Mouse (Mus musculus): ENCODE data around the gene Gm19426. TPM values are rescaled to one million over a fixed set of nuclear protein-coding genes. Genes with fewer than 3 reads are reported as not detected.
A peak's percentile ranks its signal among the peaks of the same experiment; 100 is the strongest.

The Gm19426 gene
- total RNA-seq, 2 experiments from 2014 or later, result not detected

DNA sequence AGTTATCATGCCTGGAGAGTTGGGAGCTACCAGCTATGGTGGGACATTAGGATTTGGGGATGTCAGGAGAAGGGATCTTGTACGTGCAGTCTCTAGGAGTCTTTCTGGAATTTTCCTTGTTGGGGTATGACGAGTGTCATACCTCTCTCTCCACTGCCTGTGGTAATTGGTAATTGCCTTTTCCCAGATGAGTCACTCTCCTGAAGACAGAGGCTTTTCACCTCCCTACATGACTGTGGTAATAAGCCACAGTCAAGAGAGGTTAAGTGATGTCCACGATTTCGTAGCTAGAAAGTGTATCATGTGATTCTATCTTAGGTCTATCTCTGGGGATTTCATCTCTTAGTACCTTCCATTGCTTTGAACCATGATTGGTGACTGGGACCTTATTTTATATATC, 29.0 kb upstream of the Gm19426 start:
- Histone ChIP-seq H3K4me3 (peak overlapping the region; percentile 69), H3K27ac (peak overlapping the region; percentile 89)
- intact Hi-C loops (cut with DNase I), result no loop called here
- no peak for DNase-seq
- TF ChIP-seq CTCF (IDR thresholded peaks at IDR 0.05), result no peak

DNA sequence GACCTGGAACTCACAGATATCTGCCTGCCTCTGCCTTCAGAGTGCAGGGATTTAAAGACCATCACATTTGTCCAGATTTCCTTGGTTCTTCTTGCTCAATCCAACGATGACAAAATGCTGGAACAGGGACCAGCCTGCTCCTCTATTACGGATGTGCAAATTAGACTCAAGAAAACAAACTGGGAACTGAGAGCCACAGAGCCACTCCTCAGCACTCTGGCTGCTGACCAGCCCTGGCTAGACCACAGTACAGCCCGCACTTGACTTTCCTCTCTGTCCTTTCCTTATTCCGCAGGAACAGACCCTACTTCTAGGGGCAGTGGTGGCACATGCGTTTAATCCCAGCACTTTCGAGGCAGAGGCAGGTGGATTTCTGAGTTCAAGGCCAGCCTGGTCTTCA, 27.0 kb upstream of the Gm19426 start:
- intact Hi-C loops (cut with DNase I), result no loop called here
- no peak for TF ChIP-seq CTCF (IDR thresholded peaks at IDR 0.05)
- DNase-seq, result peak; percentile 78

DNA sequence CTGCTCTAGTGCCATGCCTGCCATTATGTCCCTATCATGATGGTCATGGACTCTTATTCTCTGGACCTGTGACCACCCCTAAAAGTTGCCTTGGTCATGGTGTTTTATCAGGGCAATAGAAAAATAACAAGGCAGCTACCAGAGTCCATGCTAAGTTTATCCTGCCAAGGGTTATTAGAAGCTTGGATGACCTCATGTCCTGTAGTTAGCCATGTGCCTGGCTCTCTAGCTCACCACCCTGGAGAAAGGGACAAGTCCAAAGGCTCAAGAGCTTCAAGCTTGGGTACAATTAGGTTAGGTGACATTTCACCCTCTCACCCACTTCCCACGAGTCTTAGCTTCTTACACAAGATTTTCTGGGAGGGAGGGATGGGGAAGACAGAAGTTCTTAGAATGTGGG, 19.4 kb upstream of the Gm19426 start:
- no peak for DNase-seq
- no peak overlapping the region for H3K4me3 ChIP-seq
- no peak overlapping the region for H3K27ac ChIP-seq
- intact Hi-C loops (cut with DNase I), result no loop called here
- no peak for TF ChIP-seq CTCF (IDR thresholded peaks at IDR 0.05)

More for the DNA sequence above, 27.0 kb upstream of the Gm19426 start:
- Histone ChIP-seq H3K4me3 (peak overlapping the region; percentile 30), H3K27ac (peak overlapping the region; percentile 61)

GRCm38 (mm10) chr2:84762295-84762694, 18.8 kb upstream of the Gm19426 start:
- intact Hi-C loops (cut with DNase I), result no loop called here
- no peak for DNase-seq
- no peak for TF ChIP-seq CTCF (IDR thresholded peaks at IDR 0.05)
- Histone ChIP-seq H3K4me3 (no peak overlapping the region), H3K27ac (no peak overlapping the region)

DNA sequence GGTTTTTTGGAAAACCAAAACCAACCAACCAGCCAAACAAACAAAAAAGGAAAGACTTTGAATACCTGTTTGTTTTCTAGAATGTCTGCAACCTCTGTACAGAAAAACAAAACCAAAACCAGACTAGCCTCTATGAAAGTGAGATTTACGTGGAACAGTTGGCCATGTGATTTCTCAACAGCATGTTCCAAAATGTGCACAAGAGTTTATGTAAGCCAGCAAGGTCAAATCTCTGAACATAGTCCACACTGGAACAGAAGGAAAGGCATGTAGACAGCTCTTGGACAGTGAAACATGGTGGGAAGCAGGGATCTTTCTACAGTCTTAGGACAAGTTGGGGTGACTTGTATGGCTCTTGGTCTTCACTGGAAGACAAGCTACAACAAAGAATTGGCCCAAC, 18.4 kb upstream of the Gm19426 start:
- no peak for TF ChIP-seq CTCF (IDR thresholded peaks at IDR 0.05)
- Histone ChIP-seq H3K4me3 (no peak overlapping the region), H3K27ac (no peak overlapping the region)
- no peak for DNase-seq
- intact Hi-C loops (cut with DNase I), result no loop called here

- H3K27ac ChIP-seq, result no peak overlapping the region
- intact Hi-C loops (cut with DNase I), result no loop called here
- H3K4me3 ChIP-seq, result no peak overlapping the region
- no peak for DNase-seq
- no peak for TF ChIP-seq CTCF (IDR thresholded peaks at IDR 0.05)
Measured at GRCm38 (mm10) chr2:84761309-84761708, 17.9 kb upstream of the Gm19426 start.

- Histone ChIP-seq H3K27ac (no peak overlapping the region), H3K4me3 (no peak overlapping the region)
- DNase-seq, result no peak
- intact Hi-C loops (cut with DNase I), result no loop called here
- TF ChIP-seq CTCF (IDR thresholded peaks at IDR 0.05), result no peak
Measured at GRCm38 (mm10) chr2:84760777-84761176, 17.3 kb upstream of the Gm19426 start.

GRCm38 (mm10) chr2:84758542-84759127, 15.2 kb upstream of the Gm19426 start:
- no peak for DNase-seq
- H3K4me3 ChIP-seq, result no peak overlapping the region
- intact Hi-C loops (cut with DNase I), result no loop called here

DNA sequence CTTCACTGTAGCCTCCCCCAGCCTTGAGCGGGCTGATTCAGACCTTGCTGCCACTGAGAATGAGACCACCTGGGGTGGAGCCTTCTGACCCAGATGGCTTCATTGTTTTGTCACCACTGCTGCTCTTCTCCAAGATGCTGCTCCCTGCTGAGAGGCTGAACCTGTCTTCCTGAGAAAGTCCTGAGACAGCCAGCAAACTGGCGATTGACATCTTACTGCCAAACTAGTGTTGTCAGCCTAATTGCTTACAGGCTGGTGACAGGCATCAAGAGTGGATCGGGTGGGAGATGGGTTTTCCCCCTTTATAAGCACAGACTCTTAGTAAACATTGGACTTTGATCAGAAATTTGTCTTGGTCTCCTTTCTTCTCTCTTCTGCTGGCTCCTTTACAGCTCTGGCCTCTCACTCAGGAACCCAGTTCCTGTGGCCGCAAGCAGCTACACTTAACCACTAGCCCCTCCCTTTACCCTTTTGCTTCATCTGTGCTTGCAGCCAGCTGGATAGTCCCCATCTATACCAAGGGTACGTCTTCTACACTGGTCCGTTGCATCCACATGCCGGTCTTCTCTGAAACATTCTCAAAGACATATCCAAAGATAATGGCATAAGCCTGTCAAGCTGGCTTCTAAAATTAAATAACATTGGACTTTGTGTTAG, 13.7 kb upstream of the Gm19426 start:
- TF ChIP-seq CTCF (IDR thresholded peaks at IDR 0.05), result no peak
- DNase-seq, result no peak
- Histone ChIP-seq H3K27ac (no peak overlapping the region), H3K4me3 (no peak overlapping the region)
- intact Hi-C loops (cut with DNase I), result no loop called here

More at GRCm38 (mm10) chr2:84758542-84759127, 15.2 kb upstream of the Gm19426 start:
- H3K27ac ChIP-seq, result no peak overlapping the region
- peak; percentile 69 for TF ChIP-seq CTCF (IDR thresholded peaks at IDR 0.05)

DNA sequence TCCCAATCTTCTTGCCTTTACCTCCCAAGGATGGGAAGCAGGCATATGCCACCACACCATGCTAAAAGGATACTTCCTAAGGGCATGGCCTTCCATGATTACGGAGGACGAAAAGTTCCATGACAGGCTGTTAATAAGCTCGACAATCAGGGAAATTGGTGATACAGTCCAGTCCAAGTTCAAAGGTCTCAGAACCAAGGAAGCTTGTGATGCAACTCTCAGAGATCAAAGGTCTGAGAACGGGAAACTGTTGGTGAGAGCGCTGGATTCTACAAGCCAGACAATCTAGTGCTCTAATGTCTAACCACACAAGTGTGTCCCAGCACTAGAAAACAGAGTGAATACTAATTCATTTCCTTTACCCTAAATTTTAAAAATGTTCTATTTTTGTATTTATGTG, 12.8 kb upstream of the Gm19426 start:
- no peak for DNase-seq
- no peak overlapping the region for H3K4me3 ChIP-seq
- no peak for TF ChIP-seq CTCF (IDR thresholded peaks at IDR 0.05)
- intact Hi-C loops (cut with DNase I), result no loop called here
- H3K27ac ChIP-seq, result no peak overlapping the region

GRCm38 (mm10) chr2:84750115-84750514, 6.7 kb upstream of the Gm19426 start:
- no peak overlapping the region for H3K4me3 ChIP-seq
- H3K27ac ChIP-seq, result no peak overlapping the region
- no peak for TF ChIP-seq CTCF (IDR thresholded peaks at IDR 0.05)
- intact Hi-C loops (cut with DNase I), result no loop called here
- DNase-seq, result no peak

GRCm38 (mm10) chr2:84744126-84744525, 671 bp upstream of the Gm19426 start:
- peak overlapping the region; percentile 87 for H3K4me3 ChIP-seq
- peak overlapping the region; percentile 86 for H3K27ac ChIP-seq

DNA sequence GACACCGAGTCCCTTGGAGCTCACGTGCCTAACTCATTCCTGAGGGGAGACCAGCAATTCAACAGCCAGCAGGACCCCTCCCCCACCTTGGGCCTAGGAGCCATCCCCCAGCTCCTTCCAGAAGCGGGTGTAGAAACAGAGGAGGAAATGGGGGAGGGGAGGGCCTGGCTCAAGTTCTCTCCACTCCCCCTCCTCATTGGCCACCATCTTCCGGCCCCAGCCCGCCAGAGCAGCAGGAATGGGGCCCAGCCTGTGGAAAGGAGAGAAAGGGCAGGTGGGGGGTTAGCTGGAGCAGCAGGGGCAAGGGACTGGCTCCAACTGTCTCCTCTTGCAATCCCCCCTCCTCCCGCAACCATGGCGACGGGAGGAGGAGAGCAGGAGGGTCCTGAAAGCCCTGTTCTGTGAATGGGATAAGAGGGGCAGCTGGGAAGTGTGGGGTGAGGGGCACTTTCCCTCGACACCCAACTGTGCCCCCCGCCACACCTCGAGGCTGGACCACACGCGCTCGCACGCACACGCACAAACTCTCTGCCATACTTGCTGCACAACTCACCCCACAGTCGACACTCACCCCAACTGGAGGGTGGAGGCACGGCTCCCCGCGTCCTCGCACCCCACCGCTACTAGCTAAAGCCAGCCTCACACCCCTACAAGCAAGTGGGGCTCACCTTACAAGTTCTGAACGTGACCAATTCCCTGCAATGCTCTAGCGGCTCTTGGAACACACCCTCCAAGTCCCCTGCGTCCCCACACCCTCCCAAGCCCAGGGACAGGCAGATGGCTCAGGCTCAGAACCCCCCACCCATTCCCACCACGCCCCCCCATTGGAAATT, 788 bp downstream of the Gm19426 start:
- intact Hi-C loops (cut with DNase I), result loop anchor here (5.0 kb wide), 1 partner anchor 55 kb away; the partner anchor contains the start of gene Ube2l6
- H3K4me3 ChIP-seq, result peak overlapping the region; percentile 87
- no peak for TF ChIP-seq CTCF (IDR thresholded peaks at IDR 0.05)
- H3K27ac ChIP-seq, result peak overlapping the region; percentile 86
- DNase-seq, result peak; percentile 37

More at GRCm38 (mm10) chr2:84744126-84744525, 671 bp upstream of the Gm19426 start:
- TF ChIP-seq CTCF (IDR thresholded peaks at IDR 0.05), result no peak
- DNase-seq, result peak; percentile 31
- intact Hi-C loops (cut with DNase I), result loop anchor here (5.0 kb wide), 1 partner anchor 53 kb away; the partner anchor contains the start of gene Ube2l6

All from gastrocnemius, adult 2 months (tissue).